Mouse (Mus musculus) layer of hippocampus, adult 9-10 months (tissue): ENCODE measurements around the gene Olfr1472.
"Not testable (repeated sequence)": the region's sequence is repeated elsewhere in the genome, so short reads cannot be mapped to it uniquely, and the experiment has no call there.

Source experiments
- DNase-seq: peaks from one replicate; pipeline ENCODE4 v3.0.0; 2022; ENCODE audit warnings: low spot score

The Olfr1472 gene

DNA sequence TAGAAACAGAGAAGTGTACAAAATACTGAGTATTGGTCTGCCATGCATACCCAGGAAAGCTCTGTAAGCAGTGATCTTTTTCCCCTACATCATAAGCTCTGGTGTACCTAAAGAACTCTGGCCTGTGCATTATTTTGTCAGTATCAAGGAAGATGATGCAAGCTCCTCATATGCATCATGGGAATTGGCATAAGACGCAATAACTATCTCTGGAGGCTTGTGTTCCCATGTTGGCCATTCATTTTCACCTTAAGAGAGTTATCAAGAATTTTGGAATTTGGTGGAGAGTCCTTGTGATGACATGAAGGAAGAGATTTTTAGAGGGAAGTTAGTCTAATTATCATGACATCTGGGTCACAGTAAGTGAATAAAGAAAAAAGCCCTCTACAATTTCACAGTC, at the start of gene Olfr1472:
Olfr1472 (minus strand) TSS at position 101 of the 400 bp plus-strand sequence.
- DNase-seq, result no peak

DNA sequence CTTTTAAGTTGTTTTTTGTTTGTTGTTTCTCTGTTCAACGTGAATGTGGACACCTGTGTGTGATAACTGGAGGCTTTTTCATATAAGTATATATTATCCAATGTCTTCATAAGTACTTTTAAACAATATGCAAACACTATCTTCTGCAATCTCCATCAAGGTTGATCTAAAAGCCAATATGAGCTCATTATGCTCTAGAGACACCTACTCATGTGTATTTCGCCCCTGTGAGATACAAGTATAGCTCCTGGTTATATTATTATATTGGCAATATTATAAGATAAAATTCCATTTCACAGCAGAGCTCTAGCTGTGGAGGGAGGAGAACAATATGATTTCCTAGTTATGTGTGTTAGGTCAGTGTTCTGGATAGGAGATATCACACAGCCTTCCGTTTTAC, 44.4 kb upstream of the Olfr1472 start, which contains the start of gene Olfr1477:
Olfr1477 (plus strand) TSS at position 301 of the 400 bp plus-strand sequence.
- DNase-seq, result no peak

DNA sequence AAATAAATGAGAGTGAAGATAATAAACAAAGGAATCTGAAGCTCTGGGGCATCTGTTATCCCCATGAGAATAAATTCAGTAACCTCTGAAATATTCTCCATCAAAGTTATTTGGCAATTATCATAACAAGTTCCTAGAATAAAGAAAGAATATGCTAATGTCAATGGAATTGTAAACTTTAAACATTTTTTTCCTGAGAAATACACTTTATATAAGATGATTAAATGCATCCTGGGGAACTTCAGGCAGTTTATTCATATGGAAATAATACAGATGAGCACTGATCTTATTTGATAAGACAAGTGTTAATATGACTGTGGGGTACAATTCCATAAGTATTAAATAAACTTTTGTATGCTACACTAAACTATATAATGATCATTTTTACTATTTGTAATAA, 24.2 kb upstream of the Olfr1472 start, which contains the start of gene Olfr1475:
Olfr1475 (minus strand) TSS at position 101 of the 400 bp plus-strand sequence.
- DNase-seq, result no peak

DNA sequence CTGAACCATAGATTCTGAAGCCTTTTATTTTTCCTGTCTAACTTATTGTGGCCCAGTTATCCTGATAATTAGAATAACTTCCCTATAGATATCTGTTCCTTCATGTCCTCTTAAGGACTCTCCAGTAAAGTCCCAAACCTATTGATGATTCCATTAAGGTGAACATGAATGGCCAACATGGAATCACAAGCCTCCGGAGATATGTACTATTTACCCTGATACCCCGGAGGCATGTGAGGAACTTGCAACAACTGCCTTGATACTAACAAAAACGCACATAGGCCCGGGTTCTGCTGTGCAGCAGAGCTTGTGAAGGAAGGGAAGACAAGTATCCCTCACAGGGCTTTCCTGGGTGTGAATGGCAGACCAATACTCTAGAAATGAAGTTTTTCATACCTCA, 13.4 kb upstream of the Olfr1472 start, which contains the start of gene Olfr1474:
Olfr1474 (plus strand) TSS at position 301 of the 400 bp plus-strand sequence.
- DNase-seq, result not testable (repeated sequence)

DNA sequence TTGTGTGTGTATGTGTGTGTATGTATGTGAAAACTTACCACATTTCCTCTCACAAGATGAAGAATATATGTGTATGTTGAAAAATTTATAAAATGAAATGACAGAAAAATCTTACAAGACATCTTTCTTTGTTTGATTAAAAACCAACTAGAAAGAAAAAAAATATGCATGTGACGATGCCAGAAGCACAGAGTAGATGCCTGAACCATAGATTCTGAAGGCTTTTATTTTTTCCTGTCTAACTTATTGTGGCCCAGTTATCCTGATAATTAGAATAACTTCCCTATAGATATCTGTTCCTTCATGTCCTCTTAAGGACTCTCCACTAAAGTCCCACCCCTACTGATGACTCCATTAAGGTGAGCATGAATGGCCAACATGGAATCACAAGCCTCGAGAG, 12.8 kb downstream of the Olfr1472 start, which contains the start of gene Olfr1471:
Olfr1471 (plus strand) TSS at position 301 of the 400 bp plus-strand sequence.
- DNase-seq, result not testable (repeated sequence)

DNA sequence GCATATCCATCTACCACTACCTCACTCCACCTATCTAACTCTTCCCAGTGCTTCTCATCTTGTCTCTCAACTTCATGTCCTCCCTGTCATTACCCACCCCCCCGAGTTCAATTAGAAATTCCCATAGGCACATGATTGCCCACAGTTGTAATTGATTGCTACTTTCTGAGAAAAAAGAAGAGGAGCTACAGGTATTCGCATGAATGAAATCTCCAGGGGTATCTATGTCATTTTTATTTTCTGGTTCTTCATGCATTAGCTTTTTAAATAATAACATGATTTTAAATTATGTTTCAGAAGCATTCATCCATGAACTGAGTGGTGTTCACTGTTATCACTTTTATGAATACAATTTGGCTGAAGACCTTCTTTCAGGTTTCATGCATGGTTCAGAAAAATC, 48.3 kb downstream of the Olfr1472 start, which contains the start of gene Olfr1469:
Olfr1469 (plus strand) TSS at position 301 of the 400 bp plus-strand sequence.
- no peak for DNase-seq
